Mouse (Mus musculus) monocyte, adult 2 months (primary cell): ENCODE data around the gene Olfr625-ps1.
"Not testable (repeated sequence)": the region's sequence is repeated elsewhere in the genome, so short reads cannot be mapped to it uniquely, and the experiment has no call there.

Source experiments
- DNase-seq, 2 experiments: peaks; one replicate each; pipeline ENCODE4 v3.0.0; 2022; ENCODE audit warnings: low spot score in 2 of 2, low read depth in 1 of 2

Olfr625-ps1 gene

DNA sequence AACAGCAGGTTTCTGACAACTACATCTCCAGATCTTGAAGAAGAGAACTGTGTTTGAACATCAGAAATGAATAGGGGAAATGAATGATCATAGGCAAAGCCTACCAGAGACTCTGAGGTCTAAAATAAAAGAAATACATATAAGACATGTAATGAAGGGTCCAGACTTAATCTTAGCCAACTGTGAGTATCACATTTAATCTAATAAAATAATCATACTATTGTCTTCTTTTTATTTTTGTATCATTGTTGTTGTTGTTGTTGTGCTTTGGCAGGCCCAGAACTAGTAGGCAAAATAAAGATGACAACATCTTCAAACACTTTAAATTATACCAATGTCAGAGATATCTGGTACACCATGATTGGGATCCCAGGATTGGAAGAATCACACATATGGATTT, at the start of gene Olfr625-ps1:
Olfr625-ps1 (plus strand) TSS at position 301 of the 400 bp plus-strand sequence.
- DNase-seq: no peak

DNA sequence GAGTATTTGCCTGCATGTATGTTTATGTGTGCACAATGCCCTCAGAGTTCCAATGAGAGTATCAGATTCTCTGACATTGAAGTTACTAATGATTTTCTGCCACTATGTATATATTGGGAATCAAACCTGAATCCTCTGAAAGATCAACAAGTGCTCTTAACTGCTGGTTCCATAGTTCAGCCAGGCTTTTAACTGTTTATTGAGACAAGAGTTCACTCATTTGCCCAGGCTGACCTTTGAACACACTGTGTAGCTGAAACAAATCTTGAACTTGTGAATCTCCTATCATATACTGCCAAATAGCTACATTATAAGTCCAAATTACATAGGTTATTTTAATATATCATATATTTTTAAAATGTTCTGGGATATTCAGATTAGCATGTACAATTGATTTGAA, 45.7 kb upstream of the Olfr625-ps1 start:
- DNase-seq: no peak

DNA sequence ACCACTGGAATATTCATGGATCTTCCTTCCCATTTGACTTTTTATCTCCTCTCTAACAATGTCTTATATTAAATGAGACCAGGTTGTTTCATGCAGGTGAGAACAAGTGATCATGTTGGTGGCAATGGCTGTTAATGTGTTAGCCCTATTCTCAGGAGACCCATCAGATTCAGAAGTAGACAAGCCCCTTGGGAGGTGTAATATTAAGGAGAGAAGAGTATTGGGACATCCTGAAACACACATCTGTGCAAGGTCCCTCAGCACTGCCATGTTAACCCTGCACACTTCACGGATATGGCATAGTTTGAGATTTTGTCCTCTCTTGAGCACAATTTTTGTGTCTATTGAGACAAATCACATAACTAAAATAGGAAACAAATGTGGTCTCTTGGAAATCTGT, 39.9 kb upstream of the Olfr625-ps1 start, which contains the start of gene Olfr622:
Olfr622 (minus strand) TSS at position 101 of the 400 bp plus-strand sequence.
- DNase-seq: no peak

DNA sequence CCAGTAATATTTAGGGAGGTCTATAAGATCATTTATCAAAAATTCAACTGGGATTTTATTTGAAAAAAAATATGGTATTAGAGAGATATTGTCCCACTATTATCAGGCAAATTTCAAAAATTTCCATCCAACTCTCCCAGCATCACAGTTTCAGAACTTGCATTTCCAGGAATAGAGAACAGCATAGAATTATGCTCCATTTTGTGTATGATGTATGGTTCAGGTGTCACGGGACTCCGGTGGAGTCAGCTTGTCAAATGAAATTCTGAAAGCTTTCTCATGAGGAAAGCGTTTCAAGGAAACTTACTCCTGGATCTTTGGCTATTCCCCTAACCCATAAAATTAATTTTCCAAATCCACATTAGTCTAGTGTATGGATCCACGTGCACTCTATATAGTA, 38.5 kb upstream of the Olfr625-ps1 start:
- DNase-seq: no peak

DNA sequence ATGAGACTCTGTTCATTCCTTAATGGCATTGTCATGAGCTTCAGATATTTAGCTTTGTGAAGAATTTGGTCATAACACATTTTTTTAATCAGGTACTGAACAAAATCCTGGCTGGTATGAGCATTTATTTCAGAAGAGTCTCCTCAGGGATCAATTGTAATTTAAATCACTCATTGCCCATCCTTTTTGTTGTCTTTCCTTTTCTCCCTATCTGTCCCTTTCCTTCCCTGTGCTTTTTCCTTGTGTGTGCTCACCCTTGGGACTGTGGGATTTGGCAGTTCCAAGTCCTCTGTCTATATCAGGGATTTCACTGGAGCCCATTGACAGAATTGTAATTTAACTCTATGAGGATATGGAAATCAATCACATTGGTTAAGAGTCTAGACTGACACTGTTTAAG, 18.9 kb upstream of the Olfr625-ps1 start, which contains the start of gene Olfr623:
Olfr623 (minus strand) TSS at position 101 of the 400 bp plus-strand sequence.
- no peak for DNase-seq

DNA sequence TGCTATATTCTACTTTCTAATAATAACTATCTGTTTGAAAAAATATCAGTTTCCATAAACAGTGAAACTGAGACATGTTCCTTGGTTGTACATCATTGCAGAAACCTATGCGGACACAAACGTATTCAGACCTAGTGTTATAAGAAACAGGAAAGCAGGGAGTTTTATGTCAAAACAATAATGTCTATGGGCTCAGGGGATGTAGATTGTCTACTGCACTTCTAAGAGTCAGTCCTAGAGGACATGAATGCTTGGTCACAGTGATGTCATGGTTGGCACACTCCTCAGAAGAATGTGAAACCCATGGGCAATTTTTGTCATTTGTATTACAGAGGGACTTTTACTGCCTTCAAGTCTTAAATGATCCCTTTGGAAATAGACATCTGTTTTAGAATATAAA, 11.4 kb upstream of the Olfr625-ps1 start, which contains the start of gene Olfr624:
Olfr624 (minus strand) TSS at position 101 of the 400 bp plus-strand sequence.
- no peak for DNase-seq

DNA sequence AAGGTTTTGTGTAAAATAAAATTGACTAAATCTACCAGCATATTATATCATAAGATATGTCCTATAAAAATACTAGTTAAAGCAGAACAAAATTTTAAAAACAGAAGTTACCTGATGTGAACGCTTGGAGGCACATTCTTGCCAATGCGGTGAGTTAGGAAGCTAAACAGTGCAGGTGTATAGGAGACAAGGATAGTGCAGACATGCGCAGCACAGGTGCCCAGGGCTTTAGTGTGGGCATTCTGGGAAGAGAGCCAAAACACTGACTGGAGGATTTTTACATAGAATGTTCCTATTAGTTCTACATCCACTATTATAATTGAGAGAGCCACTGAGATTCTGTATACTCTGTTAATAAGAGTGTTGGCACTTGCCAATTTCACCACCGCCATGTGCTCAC, 16.9 kb downstream of the Olfr625-ps1 start:
- DNase-seq: no peak

DNA sequence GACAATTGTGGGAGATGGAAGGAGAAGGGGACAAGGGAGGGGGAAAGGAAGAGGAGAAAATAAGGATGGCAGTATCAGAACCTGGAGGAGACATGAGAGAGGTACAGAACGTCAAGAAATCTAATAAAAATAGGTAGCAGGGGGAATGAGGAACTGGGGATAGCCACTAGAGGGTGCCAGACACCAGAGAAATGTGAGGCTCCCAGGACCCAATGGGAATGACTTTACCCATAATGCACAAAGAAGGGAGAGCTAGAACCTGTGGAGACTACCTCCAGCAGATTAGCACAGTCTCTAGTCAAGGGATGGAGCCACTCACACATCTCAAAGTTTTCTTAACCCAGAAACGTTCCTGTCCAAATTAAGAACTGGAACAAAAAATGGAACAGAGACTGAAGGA, 29.5 kb downstream of the Olfr625-ps1 start:
- no peak for DNase-seq

DNA sequence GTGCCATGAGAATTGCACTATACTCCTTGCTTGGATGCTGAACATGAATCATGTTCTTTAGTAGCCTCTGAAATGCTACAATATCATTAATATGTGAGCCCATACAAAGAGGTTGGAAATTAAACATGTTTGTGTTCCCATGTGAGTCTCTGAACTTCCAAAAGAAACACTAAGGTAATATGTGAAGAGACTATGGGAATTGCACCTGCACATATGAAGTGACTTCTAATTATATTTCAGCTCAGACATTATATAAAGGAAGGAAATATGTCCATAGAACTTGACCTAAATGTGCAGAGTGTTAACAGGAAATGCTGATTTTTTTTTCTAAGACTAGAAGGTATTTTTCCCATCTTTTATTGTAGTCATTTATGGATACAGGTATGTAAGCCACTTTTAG, 31.9 kb downstream of the Olfr625-ps1 start, which contains the start of gene Olfr243:
Olfr243 (plus strand) TSS at position 301 of the 400 bp plus-strand sequence.
- DNase-seq: no peak

DNA sequence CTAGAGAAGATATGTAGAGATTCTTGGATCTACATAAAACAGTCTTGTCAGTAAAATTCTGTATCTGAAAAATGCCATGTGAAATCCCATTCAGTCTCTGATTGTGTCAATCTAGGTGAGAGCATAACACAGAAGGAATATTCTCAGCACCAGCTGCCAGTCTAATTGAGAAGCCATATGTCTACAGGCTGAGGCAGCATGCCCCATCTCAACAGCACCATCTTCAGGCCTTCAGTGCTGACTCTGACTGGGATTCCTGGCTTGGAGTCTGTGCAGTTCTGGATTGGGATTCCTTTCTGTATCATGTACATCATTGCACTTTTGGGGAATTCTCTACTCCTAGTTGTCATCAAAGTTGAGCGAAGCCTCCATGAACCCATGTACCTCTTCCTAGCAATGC, 33.9 kb downstream of the Olfr625-ps1 start:
- not testable (repeated sequence) for DNase-seq

DNA sequence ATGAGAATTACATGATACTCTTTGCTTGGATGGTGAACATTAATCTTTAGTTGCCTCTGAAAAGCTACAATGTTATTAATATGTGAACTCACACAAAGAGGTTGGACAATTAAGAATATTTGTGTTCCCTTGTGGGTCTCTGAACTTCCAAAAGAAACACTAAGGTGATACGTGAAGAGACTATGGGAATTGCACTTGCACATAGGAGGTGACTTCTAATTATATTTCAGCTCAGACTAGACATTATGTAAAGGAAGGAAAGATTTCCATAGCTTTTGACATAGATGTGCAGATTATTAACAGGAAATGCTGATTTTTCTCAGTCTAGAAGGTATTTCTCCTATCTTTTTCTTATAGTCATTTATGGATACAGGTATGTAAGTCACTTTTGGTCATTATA, 47.6 kb downstream of the Olfr625-ps1 start, which contains the start of gene Olfr628:
Olfr628 (plus strand) TSS at position 301 of the 400 bp plus-strand sequence.
- no peak for DNase-seq
